Mouse (Mus musculus): ENCODE measurements around the gene Senp5. TPM values are rescaled to one million over a fixed set of nuclear protein-coding genes. Genes with fewer than 3 reads are reported as not detected.

Senp5 gene
- polyA plus RNA-seq, 1 experiment from 2014 or later = 12.2 TPM

- no peak overlapping the region for H3K4me3 ChIP-seq
- H3K27me3 ChIP-seq (replicated peaks) = 0 out of 2 replicates have a peak, but pooled peaks cover 5% of the 10 kb centered on the region
- no peaks in the 10 kb centered on the region for H3K36me3 ChIP-seq
- H3K9ac ChIP-seq = no peak overlapping the region
- H3K9me3 ChIP-seq (replicated peaks) = no peaks in the 10 kb centered on the region
- no peak for ATAC-seq
- WGBS (ENCODE audit: insufficient replicate concordance) = 7% methylated on average over 14 of the region's 14 CpGs
- peak overlapping the region; percentile 45 for H3K4me2 ChIP-seq
- peaks cover 9% of the 10 kb centered on the region; the same call in 1 of the 2 replicates for H3K4me1 ChIP-seq
- no peak overlapping the region for H3K27ac ChIP-seq
These were observed 84.8 kb downstream of the Senp5 start for GRCm38 (mm10) chr16:31918248-31918724.

DNA sequence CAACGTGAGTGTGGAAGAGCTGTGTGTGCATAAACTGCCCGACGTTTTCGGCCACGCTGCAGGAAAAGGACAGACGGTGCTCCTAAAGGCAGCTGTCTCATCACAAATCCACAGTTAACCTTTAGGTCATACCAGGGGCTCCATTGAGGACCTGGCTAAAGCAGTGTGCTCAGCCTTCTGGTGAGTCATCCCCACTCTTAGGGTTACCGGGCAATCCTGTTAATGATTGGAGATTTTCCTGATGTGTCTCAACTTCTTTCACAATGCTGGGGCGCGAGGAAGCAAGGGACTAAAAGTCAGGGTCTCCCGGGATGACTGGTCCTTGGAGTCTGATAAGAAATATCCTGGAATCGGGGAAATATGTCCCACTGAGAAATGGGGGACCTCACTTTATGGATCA is 85.3 kb downstream of the Senp5 start:
- H3K9ac ChIP-seq = no peak overlapping the region
- no peaks in the 10 kb centered on the region for H3K9me3 ChIP-seq (replicated peaks)
- 52% methylated on average over 11 of the region's 11 CpGs for WGBS (ENCODE audit: insufficient replicate concordance)
- H3K36me3 ChIP-seq = no peaks in the 10 kb centered on the region
- H3K4me1 ChIP-seq = peaks cover 9% of the 10 kb centered on the region; the same call in 1 of the 2 replicates
- H3K4me2 ChIP-seq = peak overlapping the region; percentile 45
- H3K27me3 ChIP-seq (replicated peaks) = 0 out of 2 replicates have a peak, but pooled peaks cover 6% of the 10 kb centered on the region
- no peak overlapping the region for H3K27ac ChIP-seq
- no peak for ATAC-seq
- H3K4me3 ChIP-seq = no peak overlapping the region

- Histone ChIP-seq H3K27ac (no peak overlapping the region), H3K36me3 (no peaks in the 10 kb centered on the region), H3K9me3 (replicated peaks) (no peaks in the 10 kb centered on the region), H3K4me3 (no peak overlapping the region), H3K4me2 (no peak overlapping the region), H3K9ac (no peak overlapping the region), H3K27me3 (replicated peaks) (peaks cover 25% of the 10 kb centered on the region), H3K4me1 (peaks cover 13% of the 10 kb centered on the region)
- no peak for ATAC-seq
- 24% methylated on average over 10 of the region's 10 CpGs for WGBS (ENCODE audit: insufficient replicate concordance)
These were observed 92.7 kb downstream of the Senp5 start for GRCm38 (mm10) chr16:31910281-31910847.

Small RNAs within 50 kb of the gene (microRNA-seq; reads per million reads assigned to microRNA genes)
- gene Gm26269 = not detected

Other genes starting within 250 kb of the Senp5 start
- 0.30 and 0.36 TPM in 2 replicates for gene Meltf, start 124.5 kb downstream of the Senp5 start, polyA plus RNA-seq (2016; fragmentation: Nextera tagmentation; extraction: Ambion mirVana)
- 0.59 and 0.68 TPM in 2 replicates for gene Pigz, start 69.4 kb downstream of the Senp5 start, polyA plus RNA-seq (2016; fragmentation: Nextera tagmentation; extraction: Ambion mirVana)
- 54.2 and 57.3 TPM in 2 replicates for gene 0610012G03Rik, start 54.8 kb downstream of the Senp5 start, polyA plus RNA-seq (2016; fragmentation: Nextera tagmentation; extraction: Ambion mirVana)
- 57.0 and 57.2 TPM in 2 replicates for gene Ncbp2, start 54.8 kb downstream of the Senp5 start, polyA plus RNA-seq (2016; fragmentation: Nextera tagmentation; extraction: Ambion mirVana)
- 17.7 and 18.3 TPM in 2 replicates for gene Pak2, start 76.1 kb upstream of the Senp5 start, polyA plus RNA-seq (2016; fragmentation: Nextera tagmentation; extraction: Ambion mirVana)
- 33.8 and 37.2 TPM in 2 replicates for gene Pigx, start 96.5 kb upstream of the Senp5 start, polyA plus RNA-seq (2016; fragmentation: Nextera tagmentation; extraction: Ambion mirVana)
- gene Cep19, start 96.5 kb upstream of the Senp5 start, polyA plus RNA-seq (2016; fragmentation: Nextera tagmentation; extraction: Ambion mirVana) = 7.6 TPM in 2 replicates
- gene Nrros, start 162.3 kb upstream of the Senp5 start, polyA plus RNA-seq (2016; fragmentation: Nextera tagmentation; extraction: Ambion mirVana) = 26.5 and 29.9 TPM in 2 replicates
- gene Bex6, start 176.5 kb upstream of the Senp5 start, polyA plus RNA-seq (2016; fragmentation: Nextera tagmentation; extraction: Ambion mirVana) = 1.5 and 1.6 TPM in 2 replicates
- 13.0 and 13.8 TPM in 2 replicates for gene Fbxo45, start 243.9 kb upstream of the Senp5 start, polyA plus RNA-seq (2016; fragmentation: Nextera tagmentation; extraction: Ambion mirVana)
- gene Wdr53, start 243.9 kb upstream of the Senp5 start, polyA plus RNA-seq (2016; fragmentation: Nextera tagmentation; extraction: Ambion mirVana) = 13.0 and 15.3 TPM in 2 replicates